Mouse (Mus musculus): ENCODE measurements around the gene Krt24.

DNA sequence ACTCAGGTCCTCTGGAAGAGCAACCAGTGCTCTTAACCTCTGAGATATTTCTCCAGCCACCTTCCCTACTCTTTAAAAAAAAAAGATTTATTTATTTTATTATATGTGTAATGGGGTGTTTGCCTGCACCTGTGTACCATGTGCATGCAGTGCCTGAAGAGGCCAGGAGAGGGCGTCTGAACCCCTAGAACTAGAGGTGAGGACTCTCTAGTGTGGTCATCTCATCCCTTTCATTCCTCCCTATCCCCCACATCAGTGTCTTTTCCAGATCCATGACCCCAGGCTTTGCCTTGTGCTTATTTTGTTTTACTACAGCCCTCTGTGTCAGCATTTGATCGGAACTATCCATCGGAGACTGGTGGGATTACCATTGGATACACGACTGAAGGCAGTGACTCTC is 35.9 kb downstream of the Krt24 start:
- TF ChIP-seq CTCF (IDR thresholded peaks at IDR 0.05; ENCODE audit: low read depth) (peak; percentile 69), EP300 (IDR thresholded peaks at IDR 0.05; ENCODE audit: low read depth) (no peak)
